In the genomic region with DNA sequence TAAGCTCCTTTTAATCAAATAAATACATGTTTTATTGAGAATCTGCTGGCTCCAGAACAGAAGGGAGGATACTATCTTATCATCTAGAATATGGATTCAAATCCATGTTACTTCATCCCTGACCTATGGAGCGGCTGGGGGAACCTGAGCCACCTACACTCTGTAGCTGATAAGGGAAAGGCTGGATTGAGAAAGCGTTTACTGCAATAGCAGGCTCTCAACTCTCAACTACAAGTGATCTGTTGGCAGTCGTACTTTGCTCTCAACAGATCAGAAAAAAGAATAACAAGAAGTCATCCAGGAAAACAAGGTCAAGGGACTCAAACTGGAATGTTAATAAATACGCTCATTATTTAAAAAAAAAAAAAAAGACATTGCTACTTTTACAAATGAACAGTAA, we compare ENCODE assay signal across 23 mouse cellular contexts.
A peak's percentile ranks its signal among the peaks of the same experiment; 100 is the strongest.
DNase-seq lines count a peak whose midpoint lies in the region; ATAC-seq and TF ChIP-seq lines count a peak whose summit lies in the region.
"Had no signal": no experiment of that assay in that cellular context is flagged by ENCODE, and none has a peak within 500 bp of the region (broad histone marks: within the 10 kb centered on the region; RNA-seq: fewer than 3 reads in every experiment).

No protein-coding gene starts in this region.

- no peak for TF ChIP-seq CTCF in kidney, adult 2 months (conservative IDR thresholded peaks at IDR 0.05; ENCODE audit: insufficient read depth, insufficient read length, low read depth, low read length)

- DNase-seq in adrenal gland, adult 2 months, result peak; percentile 19
- DNase-seq in adrenal gland, postnatal 4 days (ENCODE audit: low spot score in 2 of 2), result no peak
- DNase-seq in kidney, adult 2 months, result peak; percentile 69
- DNase-seq in kidney, postnatal 14 days, result no peak
- DNase-seq in embryo, embryonic 10.5 days (ENCODE audit: low spot score), result no peak
- DNase-seq in cerebellum, adult 9-11 months, result no peak
- DNase-seq: cerebellum, adult 8-10 months; gastrocnemius, postnatal 36 days; heart, postnatal 36 days; kidney, postnatal 25 days; layer of hippocampus, adult 9-11 months; thymus, adult 2 months had no signal

- 30% methylated on average over 4 of the region's 4 CpGs for WGBS in kidney, adult 2 months
- 44% methylated on average over 4 of the region's 4 CpGs for WGBS in intestine, embryonic 15.5 days
- 32% methylated on average over 4 of the region's 4 CpGs for WGBS in liver, embryonic 15.5 days (ENCODE audit: insufficient replicate concordance)

- no peaks in the 10 kb centered on the region for H3K36me3 ChIP-seq in kidney, adult 2 months (ENCODE audit: control insufficient read depth, insufficient read depth, low read length)
- peaks cover 5% of the 10 kb centered on the region; the same call in 1 of the 2 replicates for H3K36me3 ChIP-seq in intestine, embryonic 15.5 days
- H3K36me3 ChIP-seq in liver, embryonic 15.5 days (replicated peaks), result no peaks in the 10 kb centered on the region
- H3K36me3 ChIP-seq: limb, embryonic 12.5 days; stomach, embryonic 15.5 days had no signal

- no peak overlapping the region for H3K4me3 ChIP-seq in kidney, adult 2 months (ENCODE audit: insufficient read depth, low read depth, low read length)
- no peak overlapping the region for H3K4me3 ChIP-seq in intestine, embryonic 15.5 days (replicated peaks)
- H3K4me3 ChIP-seq in liver, embryonic 15.5 days (replicated peaks), result no peak overlapping the region
- H3K4me3 ChIP-seq: embryonic facial prominence, embryonic 13.5 days; forebrain, embryonic 15.5 days; heart, embryonic 12.5 days; limb, embryonic 12.5 days; stomach, embryonic 15.5 days had no signal

- H3K4me2 ChIP-seq in intestine, embryonic 15.5 days (replicated peaks), result no peak overlapping the region
- H3K4me2 ChIP-seq in liver, embryonic 15.5 days, result no peak overlapping the region
- H3K4me2 ChIP-seq: embryonic facial prominence, embryonic 13.5 days; forebrain, embryonic 15.5 days; heart, embryonic 12.5 days; hindbrain, embryonic 14.5 days; limb, embryonic 12.5 days; stomach, embryonic 15.5 days had no signal

- TF ChIP-seq POLR2A in kidney, adult 2 months (IDR thresholded peaks at IDR 0.05; ENCODE audit: low read depth, low read length), result no peak

- no peaks in the 10 kb centered on the region for H3K27me3 ChIP-seq in kidney, adult 2 months (replicated peaks; ENCODE audit: control insufficient read depth, insufficient read depth, low read length)
- no peaks in the 10 kb centered on the region for H3K27me3 ChIP-seq in intestine, embryonic 15.5 days (replicated peaks)
- H3K27me3 ChIP-seq in liver, embryonic 15.5 days, result no peaks in the 10 kb centered on the region
- H3K27me3 ChIP-seq: embryonic facial prominence, embryonic 13.5 days; forebrain, embryonic 15.5 days; heart, embryonic 12.5 days; limb, embryonic 12.5 days; megakaryocyte, embryonic 14.5 days; Patski; stomach, embryonic 15.5 days had no signal

- H3K4me1 ChIP-seq in kidney, adult 2 months (ENCODE audit: control insufficient read depth, insufficient read depth, low read length), result peaks cover 30% of the 10 kb centered on the region
- peaks cover 2% of the 10 kb centered on the region; the same call in 1 of the 2 replicates for H3K4me1 ChIP-seq in intestine, embryonic 15.5 days (replicated peaks)
- peaks cover 12% of the 10 kb centered on the region for H3K4me1 ChIP-seq in liver, embryonic 15.5 days (replicated peaks)
- H3K4me1 ChIP-seq: embryonic facial prominence, embryonic 13.5 days; forebrain, embryonic 15.5 days; limb, embryonic 12.5 days; stomach, embryonic 15.5 days had no signal

- H3K9me3 ChIP-seq in intestine, embryonic 15.5 days, result no peaks in the 10 kb centered on the region
- no peaks in the 10 kb centered on the region for H3K9me3 ChIP-seq in liver, embryonic 15.5 days (replicated peaks)
- H3K9me3 ChIP-seq: embryonic facial prominence, embryonic 13.5 days; forebrain, embryonic 15.5 days; heart, embryonic 12.5 days; limb, embryonic 12.5 days; stomach, embryonic 15.5 days had no signal

- peak overlapping the region; percentile 92 for H3K27ac ChIP-seq in kidney, adult 2 months (ENCODE audit: insufficient read depth, low read depth, low read length)
- 0 out of 2 replicates have a peak overlapping the region, but pooled peaks have one; percentile 40 for H3K27ac ChIP-seq in intestine, embryonic 15.5 days
- no peak overlapping the region for H3K27ac ChIP-seq in liver, embryonic 15.5 days (replicated peaks)
- H3K27ac ChIP-seq: embryonic facial prominence, embryonic 13.5 days; forebrain, embryonic 15.5 days; hindbrain, embryonic 14.5 days; limb, embryonic 12.5 days; stomach, embryonic 15.5 days had no signal

- peak; percentile 64 for ATAC-seq in intestine, embryonic 15.5 days
- peak; percentile 42; the same call in 1 of the 2 replicates for ATAC-seq in liver, embryonic 15.5 days (ENCODE audit: insufficient read depth)
- ATAC-seq: forebrain, embryonic 15.5 days; midbrain, embryonic 16.5 days; Patski had no signal

- no peak overlapping the region for H3K9ac ChIP-seq in intestine, embryonic 15.5 days
- no peak overlapping the region for H3K9ac ChIP-seq in liver, embryonic 15.5 days
- H3K9ac ChIP-seq: embryonic facial prominence, embryonic 13.5 days; forebrain, embryonic 15.5 days; heart, embryonic 12.5 days; hindbrain, embryonic 14.5 days; limb, embryonic 12.5 days; stomach, embryonic 15.5 days had no signal

Comparison
In these comparisons a context has a peak if more than half of its experiments do, and no peak if none do; other contexts are left out.
1. DNase-seq: peak in adrenal gland, adult 2 months (single experiment) and kidney, adult 2 months (single experiment); none in adrenal gland, postnatal 4 days (0 of 2), kidney, postnatal 14 days (single experiment), embryo, embryonic 10.5 days (single experiment) and cerebellum, adult 9-11 months (single experiment).